Mouse (Mus musculus): ENCODE results near the gene Tns4. TPM values are rescaled to one million over a fixed set of nuclear protein-coding genes. Genes with fewer than 3 reads are reported as not detected.

The Tns4 gene
- polyA plus RNA-seq, 1 experiment from 2014 or later: 0.67 TPM

DNA sequence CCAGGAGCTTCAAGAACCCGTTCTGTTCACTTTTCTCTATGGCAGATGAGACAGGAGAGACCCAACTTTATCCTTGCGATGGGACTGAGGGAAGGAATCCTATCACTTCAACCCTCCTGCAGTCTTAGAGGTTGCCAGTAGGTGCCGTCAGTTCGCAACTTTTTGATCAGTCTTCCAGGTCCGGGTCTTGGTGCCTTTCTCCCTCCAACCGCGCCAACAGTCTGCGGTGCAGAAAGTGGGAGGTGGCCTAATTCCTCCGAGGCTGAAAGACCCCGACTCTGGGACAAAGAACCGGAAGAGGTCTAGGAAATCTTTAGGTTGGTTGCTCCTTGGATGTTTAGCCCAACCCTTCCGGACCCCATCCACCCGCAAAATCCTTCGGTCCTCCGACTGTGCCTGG, 49.3 kb downstream of the Tns4 start:
- Histone ChIP-seq H3K27ac (peak overlapping the region; percentile 98), H3K4me1 (replicated peaks) (peaks cover 68% of the 10 kb centered on the region)
- under 1% methylated on average over 15 of the region's 15 CpGs for WGBS

DNA sequence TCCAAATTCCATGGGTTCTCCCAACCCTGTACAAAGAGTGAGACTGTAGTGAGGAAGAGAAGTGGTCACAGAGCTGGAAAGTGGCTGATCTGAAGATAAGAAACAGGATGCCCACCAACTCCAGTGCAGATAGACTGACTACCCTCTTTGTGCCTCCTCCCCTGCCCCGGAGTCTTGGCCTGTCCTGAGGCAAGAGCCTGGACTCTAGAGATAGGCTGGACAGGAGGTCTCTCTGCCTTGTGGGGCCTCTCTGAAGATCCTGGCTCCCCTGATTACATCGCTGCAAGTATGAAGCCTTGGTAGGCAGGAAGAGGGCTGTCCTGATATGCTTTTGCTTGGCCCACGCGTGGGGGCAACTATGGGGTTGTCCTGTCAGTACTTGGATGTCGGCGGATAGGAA, 52.9 kb downstream of the Tns4 start:
- peaks cover 35% of the 10 kb centered on the region for H3K4me1 ChIP-seq (replicated peaks)
- H3K4me3 ChIP-seq: no peak overlapping the region
- DNase-seq (ENCODE audit: low spot score): no peak
- H3K27ac ChIP-seq: peak overlapping the region; percentile 24; the same call in 1 of the 2 replicates
- H3K9me3 ChIP-seq: no peaks in the 10 kb centered on the region
- no peaks in the 10 kb centered on the region for H3K36me3 ChIP-seq
- H3K27me3 ChIP-seq (ENCODE audit: insufficient read depth, poor library complexity, severe bottlenecking): no peaks in the 10 kb centered on the region; the same call in 1 of the 2 replicates
- WGBS: 79% methylated on average over 6 of the region's 6 CpGs

More for the DNA sequence above, 49.3 kb downstream of the Tns4 start:
- no peaks in the 10 kb centered on the region for H3K9me3 ChIP-seq
- H3K4me3 ChIP-seq: peak overlapping the region; percentile 80
- no peaks in the 10 kb centered on the region for H3K27me3 ChIP-seq (ENCODE audit: insufficient read depth, poor library complexity, severe bottlenecking)
- peaks cover 13% of the 10 kb centered on the region for H3K36me3 ChIP-seq
- DNase-seq (ENCODE audit: low spot score): peak; percentile 91

DNA sequence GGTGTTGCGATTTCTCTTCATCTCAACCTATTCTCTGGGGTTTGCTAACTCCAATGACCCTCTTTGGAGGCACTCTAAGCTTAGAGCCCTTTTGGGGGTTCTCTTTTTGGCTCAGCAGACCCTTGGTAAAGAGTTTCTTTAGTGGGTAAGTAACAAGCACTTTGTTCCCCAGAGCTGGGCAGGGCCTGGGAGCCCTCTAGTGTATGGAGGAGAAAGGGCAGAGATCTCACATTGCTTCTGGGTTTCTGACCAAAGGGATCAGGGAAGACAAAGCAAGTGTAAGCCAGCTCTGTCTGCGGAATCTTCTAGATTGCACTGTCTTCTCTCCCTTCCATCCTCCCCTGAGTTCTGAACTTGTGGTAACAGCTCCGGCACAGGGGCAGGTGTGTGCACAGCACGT, 53.8 kb downstream of the Tns4 start:
- DNase-seq (ENCODE audit: low spot score): no peak
- no peaks in the 10 kb centered on the region; the same call in 1 of the 2 replicates for H3K27me3 ChIP-seq (ENCODE audit: insufficient read depth, poor library complexity, severe bottlenecking)
- no peak overlapping the region for H3K4me3 ChIP-seq
- peaks cover 26% of the 10 kb centered on the region for H3K4me1 ChIP-seq (replicated peaks)
- no peaks in the 10 kb centered on the region for H3K9me3 ChIP-seq
- WGBS: 76% methylated on average over 4 of the region's 4 CpGs
- H3K27ac ChIP-seq: peak overlapping the region; percentile 64; the same call in 1 of the 2 replicates
- no peaks in the 10 kb centered on the region for H3K36me3 ChIP-seq

DNA sequence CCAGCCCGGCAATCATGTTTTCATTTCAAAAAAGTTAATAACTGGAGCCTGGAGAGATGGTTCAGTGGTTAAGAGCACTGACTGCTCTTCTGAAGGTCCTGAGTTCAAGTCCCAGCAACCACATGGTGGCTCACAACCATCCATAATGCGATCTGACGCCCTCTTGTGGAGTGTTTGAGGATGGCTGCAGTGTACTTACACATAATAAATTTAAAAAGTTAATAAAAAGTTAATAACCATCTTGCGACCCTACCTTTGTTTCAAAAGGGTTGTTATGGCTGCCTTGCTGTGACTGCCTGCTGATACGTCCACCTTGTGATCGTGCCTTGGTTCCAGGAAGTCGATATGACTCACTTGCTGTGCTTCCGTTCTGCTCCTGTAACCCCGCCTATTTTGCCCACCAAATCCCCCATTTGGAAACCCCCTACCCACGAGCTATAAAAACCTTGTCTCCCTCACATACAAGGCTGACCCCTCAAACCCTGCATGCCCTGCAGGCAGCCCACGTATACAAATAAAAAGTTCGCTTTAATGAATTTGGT, 62.1 kb downstream of the Tns4 start:
- peaks cover 20% of the 10 kb centered on the region for H3K4me1 ChIP-seq (replicated peaks)
- no peak overlapping the region for H3K4me3 ChIP-seq
- no peak for DNase-seq (ENCODE audit: low spot score)
- H3K36me3 ChIP-seq: peaks cover 8% of the 10 kb centered on the region
- WGBS: 86% methylated on average over 12 of the region's 12 CpGs
- no peaks in the 10 kb centered on the region for H3K27me3 ChIP-seq (ENCODE audit: insufficient read depth, poor library complexity, severe bottlenecking)
- no peak overlapping the region for H3K27ac ChIP-seq
- H3K9me3 ChIP-seq: no peaks in the 10 kb centered on the region

DNA sequence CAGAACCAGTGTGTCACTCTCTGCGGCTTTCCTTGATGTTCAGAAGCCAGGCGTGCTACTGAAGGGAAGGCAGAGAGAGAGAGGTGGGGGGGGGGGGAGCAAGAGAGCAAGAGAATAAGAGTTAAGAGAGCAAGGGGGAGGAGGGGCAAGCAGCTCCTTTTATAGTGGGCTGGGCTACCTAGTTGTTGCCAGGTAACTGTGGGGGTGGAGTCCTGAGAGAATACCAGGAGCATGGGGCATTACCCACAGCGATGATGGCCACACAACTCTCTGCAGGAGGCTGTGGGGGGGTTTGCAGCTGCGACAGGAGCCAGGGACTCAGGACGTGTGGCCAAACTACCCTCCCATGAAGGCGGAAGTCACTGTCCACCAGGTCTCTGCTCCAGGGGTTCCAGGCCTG, 63.2 kb downstream of the Tns4 start:
- H3K9me3 ChIP-seq: no peaks in the 10 kb centered on the region
- 90% methylated on average over 6 of the region's 6 CpGs for WGBS
- no peak overlapping the region for H3K4me3 ChIP-seq
- H3K4me1 ChIP-seq (replicated peaks): peaks cover 30% of the 10 kb centered on the region
- H3K27ac ChIP-seq: peak overlapping the region; percentile 23; the same call in 1 of the 2 replicates
- H3K36me3 ChIP-seq: peaks cover 19% of the 10 kb centered on the region
- DNase-seq (ENCODE audit: low spot score): no peak
- H3K27me3 ChIP-seq (ENCODE audit: insufficient read depth, poor library complexity, severe bottlenecking): no peaks in the 10 kb centered on the region

DNA sequence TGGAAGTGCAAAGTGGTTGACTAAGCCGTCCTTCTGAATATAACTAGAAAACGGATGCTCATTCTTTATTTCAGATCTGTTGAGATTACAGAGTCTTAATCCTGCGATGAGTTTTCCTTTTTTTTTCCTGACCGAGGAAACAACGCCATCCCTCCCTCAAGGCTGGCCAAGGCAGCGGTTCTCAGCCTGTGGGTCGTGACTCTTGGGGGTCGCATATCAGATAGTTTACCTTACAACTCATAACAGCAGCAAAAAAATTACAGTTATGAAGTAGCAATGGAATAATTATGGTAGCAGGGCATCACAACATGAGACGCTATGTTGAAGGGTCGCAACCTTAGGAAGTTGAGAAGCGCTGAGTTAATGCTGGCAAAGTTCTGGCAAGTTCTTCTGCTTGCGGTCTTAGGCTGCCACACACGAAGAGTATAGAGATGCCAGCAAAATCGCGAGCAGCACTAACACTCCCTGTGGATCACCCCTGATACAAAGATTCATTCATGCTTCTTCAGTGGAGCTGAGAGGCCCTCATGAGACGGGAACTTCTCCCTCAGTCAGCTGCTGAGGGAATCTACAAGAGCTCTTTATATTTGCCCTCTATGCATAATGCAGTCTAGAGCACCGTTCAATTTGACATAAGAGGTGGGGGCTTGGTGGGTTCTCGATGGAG, 64.5 kb downstream of the Tns4 start:
- 56% methylated on average over 18 of the region's 18 CpGs for WGBS
- DNase-seq (ENCODE audit: low spot score): no peak

DNA sequence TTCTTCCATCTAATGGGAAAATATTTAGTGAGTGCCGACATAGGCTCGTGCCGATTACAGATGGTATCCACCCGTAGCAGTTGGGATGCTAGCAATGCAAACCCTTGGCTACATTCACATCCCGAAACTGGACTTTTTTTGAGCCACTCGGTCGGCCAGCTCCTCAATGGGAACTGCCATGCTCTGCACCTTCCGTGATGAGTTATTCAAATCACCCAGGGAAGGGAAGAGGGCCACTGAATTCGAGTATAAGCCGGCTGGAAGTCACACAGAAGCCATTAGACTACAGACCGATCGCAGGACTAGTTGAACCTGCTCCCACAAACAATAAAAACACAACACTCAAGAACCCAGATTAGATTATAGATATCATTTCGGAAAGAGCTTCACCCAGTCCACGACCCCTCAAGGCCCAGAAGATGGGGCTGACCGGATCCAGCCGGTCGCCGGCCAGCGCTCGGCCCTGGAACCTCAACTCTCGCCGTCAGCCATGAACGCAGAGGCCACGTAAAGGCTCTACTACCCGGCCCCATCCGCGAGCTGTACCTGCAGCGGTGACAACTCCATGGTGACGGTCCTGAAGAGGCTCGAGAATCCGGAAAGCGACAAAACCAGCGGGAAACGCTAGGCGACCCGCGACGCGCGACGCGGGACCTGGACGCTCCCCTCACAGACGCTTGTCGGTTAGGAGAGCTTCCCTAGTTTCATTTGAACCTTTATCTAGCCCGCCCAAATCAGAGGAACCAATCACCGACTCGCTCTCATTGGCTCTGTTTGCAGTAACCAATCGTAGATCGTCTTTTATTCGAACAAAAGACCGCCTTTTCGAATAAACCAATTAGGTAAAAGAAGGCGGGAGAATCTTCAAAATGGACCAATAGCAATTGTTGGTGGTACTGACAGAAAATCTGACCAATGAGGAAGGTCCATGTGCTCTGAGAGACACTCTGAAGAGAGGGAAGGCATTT, 65.3 kb downstream of the Tns4 start, which contains the start of gene Top2a:
Gene Top2a, minus strand, starts transcription at position 690 of the 968 bp plus-strand sequence.
- Histone ChIP-seq H3K36me3 (peaks cover 39% of the 10 kb centered on the region), H3K4me3 (peak within 1 kb of the TSS; percentile 87), H3K27me3 (ENCODE audit: insufficient read depth, poor library complexity, severe bottlenecking) (no peaks in the 10 kb centered on the region), H3K27ac (peak within 1 kb of the TSS; percentile 97), H3K4me1 (replicated peaks) (peaks cover 30% of the 10 kb centered on the region), H3K9me3 (no peaks in the 10 kb centered on the region)
- WGBS: under 1% methylated on average over 54 of the region's 54 CpGs
- peak; percentile 96 for DNase-seq (ENCODE audit: low spot score)

More for the DNA sequence above, 64.5 kb downstream of the Tns4 start:
- peaks cover 31% of the 10 kb centered on the region for H3K36me3 ChIP-seq
- H3K27me3 ChIP-seq (ENCODE audit: insufficient read depth, poor library complexity, severe bottlenecking): no peaks in the 10 kb centered on the region
- H3K4me1 ChIP-seq (replicated peaks): peaks cover 30% of the 10 kb centered on the region
- H3K4me3 ChIP-seq: peak overlapping the region; percentile 87
- no peaks in the 10 kb centered on the region for H3K9me3 ChIP-seq
- H3K27ac ChIP-seq: peak overlapping the region; percentile 85

DNA sequence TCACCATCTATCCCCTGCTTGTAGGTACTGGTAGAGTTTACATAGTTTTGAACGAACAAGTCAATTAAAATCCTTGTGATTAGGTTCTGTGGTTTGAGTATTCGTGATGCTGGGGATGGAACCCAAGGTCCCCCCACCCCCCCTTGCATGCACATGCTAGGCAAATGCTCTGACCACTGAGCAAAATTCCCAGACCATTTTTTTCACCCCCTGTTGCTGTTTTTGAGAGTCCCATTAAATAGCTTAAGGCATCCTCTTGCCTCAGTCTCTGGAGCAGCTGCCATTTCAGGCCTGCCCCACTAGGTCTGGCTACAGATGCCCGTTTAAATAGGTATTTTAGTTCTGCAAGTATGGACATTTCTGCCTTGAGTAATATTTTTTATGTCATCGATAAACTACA, 66.0 kb downstream of the Tns4 start:
- 14% methylated on average over 4 of the region's 4 CpGs for WGBS
- Histone ChIP-seq H3K27ac (peak overlapping the region; percentile 97), H3K4me3 (peak overlapping the region; percentile 87), H3K4me1 (replicated peaks) (peaks cover 30% of the 10 kb centered on the region), H3K36me3 (peaks cover 46% of the 10 kb centered on the region), H3K27me3 (ENCODE audit: insufficient read depth, poor library complexity, severe bottlenecking) (no peaks in the 10 kb centered on the region), H3K9me3 (no peaks in the 10 kb centered on the region)
- no peak for DNase-seq (ENCODE audit: low spot score)

DNA sequence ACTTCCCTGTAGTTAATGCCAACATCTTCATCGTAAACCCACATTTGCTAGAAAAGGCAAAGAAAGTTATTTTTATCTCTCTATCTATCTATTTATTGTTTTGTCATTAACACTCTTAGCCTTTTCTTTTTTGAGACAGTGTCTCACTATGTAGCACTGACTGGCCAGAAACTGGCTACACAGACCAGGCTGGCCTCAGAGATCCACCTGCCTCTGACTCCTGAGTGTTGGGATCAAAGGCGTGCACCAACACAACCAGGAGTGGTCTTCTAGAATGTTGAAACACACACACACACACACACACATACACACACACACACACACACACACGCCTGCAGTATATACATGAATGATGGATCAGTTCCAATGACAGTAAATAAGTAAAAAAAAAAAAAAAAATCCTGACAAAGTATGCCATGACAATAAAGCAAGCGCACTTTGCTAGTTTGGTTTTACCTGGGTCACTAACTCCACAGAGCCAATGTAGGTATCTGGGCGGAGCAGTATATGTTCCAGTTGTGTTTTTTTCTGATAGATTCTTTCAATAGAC, 66.6 kb downstream of the Tns4 start:
- H3K36me3 ChIP-seq: peaks cover 52% of the 10 kb centered on the region
- no peaks in the 10 kb centered on the region for H3K9me3 ChIP-seq
- H3K4me3 ChIP-seq: peak overlapping the region; percentile 87
- DNase-seq (ENCODE audit: low spot score): no peak
- 84% methylated on average over 5 of the region's 5 CpGs for whole genome bisulfite sequencing
- H3K4me1 ChIP-seq (replicated peaks): peaks cover 30% of the 10 kb centered on the region
- peak overlapping the region; percentile 97; the same call in 1 of the 2 replicates for H3K27ac ChIP-seq
- no peaks in the 10 kb centered on the region for H3K27me3 ChIP-seq (ENCODE audit: insufficient read depth, poor library complexity, severe bottlenecking)

DNA sequence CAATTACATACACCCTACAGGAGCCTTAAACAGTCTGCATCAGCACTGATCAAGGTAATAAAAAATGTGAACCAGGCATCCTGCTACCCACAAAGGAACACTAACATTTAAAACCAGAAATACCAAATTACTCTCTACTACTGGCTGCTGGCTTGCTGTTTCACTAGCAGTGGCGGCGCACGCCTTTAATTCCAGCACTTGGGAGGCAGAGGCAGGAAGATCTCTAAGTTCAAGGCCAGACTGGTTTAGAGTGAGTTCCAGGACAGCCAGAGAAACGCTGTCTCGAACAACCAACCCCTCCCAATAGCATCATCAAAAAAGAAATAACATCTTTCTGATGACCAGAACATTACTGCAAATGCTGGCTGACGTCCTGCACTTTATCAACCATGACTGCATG, 69.3 kb downstream of the Tns4 start:
- Histone ChIP-seq H3K36me3 (peaks cover 78% of the 10 kb centered on the region), H3K27me3 (ENCODE audit: insufficient read depth, poor library complexity, severe bottlenecking) (no peaks in the 10 kb centered on the region), H3K4me1 (replicated peaks) (peaks cover 28% of the 10 kb centered on the region), H3K4me3 (no peak overlapping the region), H3K27ac (no peak overlapping the region), H3K9me3 (no peaks in the 10 kb centered on the region)
- WGBS: 95% methylated on average over 6 of the region's 6 CpGs
- no peak for DNase-seq (ENCODE audit: low spot score)

Measured in hindbrain, embryonic 10.5 days (tissue).